Mouse (Mus musculus): ENCODE measurements around the gene Fam53a. TPM values are rescaled to one million over a fixed set of nuclear protein-coding genes. Genes with fewer than 3 reads are reported as not detected.

Gene Fam53a
- polyA plus RNA-seq, 1 experiment from 2014 or later: 49.6 TPM

DNA sequence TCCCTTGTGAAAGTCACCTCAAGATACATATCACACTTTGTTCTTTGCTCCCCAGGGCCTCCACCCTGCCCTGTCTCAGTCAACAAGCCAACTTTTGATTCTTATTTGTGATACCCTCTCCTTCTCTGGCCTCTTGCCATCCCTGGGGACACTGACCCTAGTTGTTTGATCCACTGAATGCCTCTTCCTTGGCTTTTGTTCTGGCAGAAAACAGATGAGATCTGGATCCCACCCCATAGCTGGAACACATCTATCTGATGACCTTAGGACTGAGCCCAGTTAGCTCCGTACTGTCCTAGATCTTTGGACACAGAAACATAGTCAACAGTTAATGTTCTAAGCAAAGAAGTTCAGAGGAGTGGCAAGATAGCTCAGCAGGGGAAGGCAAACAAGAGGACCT lies 49.1 kb downstream of the Fam53a start:
- Histone ChIP-seq H3K9ac (ENCODE audit: low read depth, low read length) (no peak overlapping the region), H3K27ac (ENCODE audit: low read length) (no peak overlapping the region), H3K9me3 (ENCODE audit: control insufficient read depth, low read length) (no peaks in the 10 kb centered on the region), H3K4me2 (ENCODE audit: low read depth, low read length) (no peak overlapping the region), H3K4me3 (ENCODE audit: low read length) (no peak overlapping the region), H3K27me3 (replicated peaks; ENCODE audit: control insufficient read depth, insufficient read depth, low read length) (no peaks in the 10 kb centered on the region), H3K36me3 (ENCODE audit: control insufficient read depth, insufficient read depth, low read length) (no peaks in the 10 kb centered on the region), H3K4me1 (ENCODE audit: control insufficient read depth, insufficient read depth, low read length) (no peaks in the 10 kb centered on the region)
- 65% methylated on average over 1 of the region's 1 CpGs for whole genome bisulfite sequencing
- no peak for ATAC-seq

DNA sequence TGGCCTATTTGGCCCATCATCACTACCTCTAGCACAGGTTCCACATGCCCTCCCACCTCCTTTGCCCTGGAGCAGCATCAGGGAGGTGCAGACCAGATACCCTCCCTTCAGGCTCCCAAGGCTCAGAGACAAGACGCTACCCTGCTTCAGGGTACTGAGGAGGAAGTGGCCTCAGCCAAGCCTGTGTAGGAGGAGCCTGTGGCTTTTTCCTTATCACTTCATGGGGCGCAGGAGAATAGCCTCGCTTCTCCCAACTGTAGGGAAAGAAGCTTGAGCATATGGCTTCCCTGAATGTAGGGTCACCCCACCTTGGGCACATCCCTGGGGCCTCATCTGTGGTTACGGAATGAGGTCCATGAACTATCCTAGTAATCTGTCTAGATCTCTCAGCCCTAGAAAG lies 55.2 kb downstream of the Fam53a start:
- no peak overlapping the region for H3K9ac ChIP-seq (ENCODE audit: low read depth, low read length)
- no peaks in the 10 kb centered on the region for H3K36me3 ChIP-seq (ENCODE audit: control insufficient read depth, insufficient read depth, low read length)
- H3K27me3 ChIP-seq (replicated peaks; ENCODE audit: control insufficient read depth, insufficient read depth, low read length): no peaks in the 10 kb centered on the region
- no peak for ATAC-seq
- WGBS: 72% methylated on average over 4 of the region's 4 CpGs
- no peaks in the 10 kb centered on the region for H3K4me1 ChIP-seq (ENCODE audit: control insufficient read depth, insufficient read depth, low read length)
- H3K9me3 ChIP-seq (ENCODE audit: control insufficient read depth, low read length): no peaks in the 10 kb centered on the region
- H3K4me3 ChIP-seq (ENCODE audit: low read length): no peak overlapping the region
- no peak overlapping the region for H3K27ac ChIP-seq (ENCODE audit: low read length)
- no peak overlapping the region for H3K4me2 ChIP-seq (ENCODE audit: low read depth, low read length)

DNA sequence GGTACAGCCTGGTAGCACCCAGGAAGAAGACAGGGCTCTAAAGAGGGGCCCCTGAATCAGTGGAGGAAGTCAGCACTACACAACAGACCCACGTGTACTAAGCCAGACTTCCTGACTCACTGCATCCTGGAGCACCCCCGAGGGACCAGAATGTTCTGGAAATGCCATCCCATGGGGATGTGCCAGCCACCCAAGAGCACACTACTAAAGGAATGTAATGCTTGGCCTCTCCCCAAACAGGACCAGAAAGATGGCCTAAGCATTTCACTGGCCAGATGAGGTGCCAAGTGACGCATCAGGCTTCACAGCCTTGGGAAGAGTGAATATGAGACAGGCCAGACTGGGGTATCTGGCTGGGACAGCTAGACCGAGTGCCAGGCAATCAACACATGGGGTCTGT lies 63.5 kb downstream of the Fam53a start:
- WGBS: 78% methylated on average over 4 of the region's 4 CpGs
- no peaks in the 10 kb centered on the region for H3K9me3 ChIP-seq (ENCODE audit: control insufficient read depth, low read length)
- H3K4me3 ChIP-seq (ENCODE audit: low read length): no peak overlapping the region
- no peaks in the 10 kb centered on the region for H3K4me1 ChIP-seq (ENCODE audit: control insufficient read depth, insufficient read depth, low read length)
- H3K9ac ChIP-seq (ENCODE audit: low read depth, low read length): no peak overlapping the region
- ATAC-seq: no peak
- no peaks in the 10 kb centered on the region for H3K36me3 ChIP-seq (ENCODE audit: control insufficient read depth, insufficient read depth, low read length)
- H3K27ac ChIP-seq (ENCODE audit: low read length): no peak overlapping the region
- no peaks in the 10 kb centered on the region for H3K27me3 ChIP-seq (replicated peaks; ENCODE audit: control insufficient read depth, insufficient read depth, low read length)
- H3K4me2 ChIP-seq (ENCODE audit: low read depth, low read length): no peak overlapping the region

DNA sequence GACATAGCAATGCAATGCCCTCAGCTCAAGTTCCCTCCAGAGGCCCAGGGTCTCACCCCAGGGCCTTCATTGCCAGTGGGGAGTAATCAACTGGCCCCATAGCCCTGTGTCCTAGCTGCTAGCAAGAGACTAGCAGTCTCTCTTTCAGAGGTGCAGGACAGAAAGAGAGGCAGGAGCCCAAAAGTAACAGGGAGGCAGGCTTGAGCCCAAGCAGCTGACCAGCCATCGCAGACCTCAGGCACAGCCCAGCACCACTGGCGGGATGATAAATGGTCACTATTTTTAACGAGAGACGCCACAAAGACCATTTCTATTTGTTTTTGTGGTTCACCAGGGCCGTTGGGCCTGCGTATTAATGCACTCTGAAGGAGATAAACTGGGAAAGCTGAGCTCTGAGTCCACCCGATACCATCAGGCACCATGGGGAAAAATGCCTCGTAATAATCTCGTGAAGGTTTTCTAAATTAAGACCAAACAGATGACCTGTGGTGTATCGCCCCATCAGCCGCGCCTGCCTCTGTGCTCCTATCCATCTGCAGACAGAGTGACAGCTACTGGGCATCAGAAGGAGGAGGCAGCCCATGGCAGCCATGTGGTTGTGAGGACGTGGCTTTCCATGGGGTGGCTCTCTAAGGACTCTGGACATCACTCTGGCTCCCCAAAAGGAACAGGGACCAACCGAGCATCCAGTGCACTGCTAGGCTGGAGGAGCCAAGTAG lies 73.0 kb downstream of the Fam53a start:
- no peak overlapping the region for H3K4me3 ChIP-seq (ENCODE audit: low read length)
- WGBS: 66% methylated on average over 14 of the region's 14 CpGs
- ATAC-seq: no peak
- no peaks in the 10 kb centered on the region for H3K27me3 ChIP-seq (replicated peaks; ENCODE audit: control insufficient read depth, insufficient read depth, low read length)
- no peak overlapping the region for H3K4me2 ChIP-seq (ENCODE audit: low read depth, low read length)
- no peaks in the 10 kb centered on the region for H3K9me3 ChIP-seq (ENCODE audit: control insufficient read depth, low read length)
- H3K27ac ChIP-seq (ENCODE audit: low read length): no peak overlapping the region
- no peak overlapping the region for H3K9ac ChIP-seq (ENCODE audit: low read depth, low read length)
- no peaks in the 10 kb centered on the region for H3K4me1 ChIP-seq (ENCODE audit: control insufficient read depth, insufficient read depth, low read length)
- no peaks in the 10 kb centered on the region for H3K36me3 ChIP-seq (ENCODE audit: control insufficient read depth, insufficient read depth, low read length)

Other genes with a start within 250 kb of the Fam53a start
- not detected in 2 replicates for gene Nkx1-1, start 195.7 kb downstream of the Fam53a start, polyA plus RNA-seq (2015; fragmentation: Nextera tagmentation; extraction: Ambion mirVana)
- 0.15 and 0.32 TPM in 2 replicates for gene Gm9903, start 290 bp upstream of the Fam53a start, polyA plus RNA-seq (2015; fragmentation: Nextera tagmentation; extraction: Ambion mirVana)
- 164 and 184 TPM in 2 replicates for gene Slbp, start 22.9 kb upstream of the Fam53a start, polyA plus RNA-seq (2015; fragmentation: Nextera tagmentation; extraction: Ambion mirVana)
- 130 and 144 TPM in 2 replicates for gene Tacc3, start 28.5 kb upstream of the Fam53a start, polyA plus RNA-seq (2015; fragmentation: Nextera tagmentation; extraction: Ambion mirVana)
- 35.7 and 36.9 TPM in 2 replicates for gene Tmem129, start 28.8 kb upstream of the Fam53a start, polyA plus RNA-seq (2015; fragmentation: Nextera tagmentation; extraction: Ambion mirVana)
- 9.0 and 9.8 TPM in 2 replicates for gene Fgfr3, start 92.0 kb upstream of the Fam53a start, polyA plus RNA-seq (2015; fragmentation: Nextera tagmentation; extraction: Ambion mirVana)
- 37.5 and 38.3 TPM in 2 replicates for gene Letm1, start 153.2 kb upstream of the Fam53a start, polyA plus RNA-seq (2015; fragmentation: Nextera tagmentation; extraction: Ambion mirVana)
- gene Nsd2, start 191.1 kb upstream of the Fam53a start, polyA plus RNA-seq (2015; fragmentation: Nextera tagmentation; extraction: Ambion mirVana): 20.5 and 22.5 TPM in 2 replicates

Data from intestine, embryonic 16.5 days (tissue).